Mouse (Mus musculus) left cerebral cortex, adult 6 months (tissue): ENCODE results near the gene Ankle1. TPM values are rescaled to one million over a fixed set of nuclear protein-coding genes. Genes with fewer than 3 reads are reported as not detected.

ENCODE experiments used
- long read RNA-seq, 2 experiments: library from polyadenylated mRNA; unstranded; transcript quantifications; one replicate each; pipeline ENCODE4 v2.0.0; 2019 to 2020
- polyA plus RNA-seq: library from polyadenylated mRNA; unstranded; fragments of <200 nt; fragmentation: Nextera tagmentation; gene quantifications from 2 replicates; pipeline ENCODE4 v1.2.3, GENCODE M21; 2021

Ankle1 gene
- polyA plus RNA-seq = not detected in 2 replicates
- long read RNA-seq, experiment 1 = 0 reads
- long read RNA-seq, experiment 2 = 0 reads

GRCm38 (mm10) chr8:71405401-71406098, at the start of gene Ankle1:
Gene Ankle1, plus strand, starts transcription at chr8:71406010.

GRCm38 (mm10) chr8:71366771-71367528, 38.9 kb upstream of the Ankle1 start, which contains the start of gene Use1:
Gene Use1, plus strand, starts transcription at chr8:71366848.

GRCm38 (mm10) chr8:71371236-71371848, 34.5 kb upstream of the Ankle1 start, which contains the start of gene Ocel1:
Gene Ocel1, plus strand, starts transcription at chr8:71371298.

DNA sequence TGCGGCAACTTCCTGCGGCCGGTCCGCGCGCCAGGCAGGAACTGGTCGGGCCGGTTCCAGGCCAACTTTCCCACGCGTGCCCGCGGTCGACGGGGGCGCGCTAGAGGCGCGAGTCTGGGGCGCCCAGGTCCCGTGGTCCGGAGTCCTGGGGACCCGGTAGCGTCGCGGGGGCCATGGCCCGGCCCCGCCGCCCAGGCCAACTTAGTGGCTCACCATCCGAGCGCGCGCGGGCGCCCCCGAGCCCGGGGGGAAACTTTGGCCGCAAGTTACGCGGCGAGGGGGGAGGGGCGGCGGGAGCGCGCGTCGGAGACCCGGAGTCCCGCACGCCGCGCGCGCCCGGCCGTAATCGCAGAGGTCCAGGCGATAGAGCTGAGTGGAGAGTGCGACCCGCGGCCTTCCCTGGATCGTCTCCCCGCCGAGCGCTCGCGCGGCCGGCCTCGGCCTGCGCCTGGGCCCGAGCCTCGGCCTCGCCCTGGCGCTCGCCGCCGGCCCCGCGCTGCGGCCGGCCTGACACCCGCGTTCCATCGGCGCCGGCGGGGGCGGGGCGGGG, 24.3 kb upstream of the Ankle1 start, which contains the start of gene Nr2f6:
Gene Nr2f6, minus strand, starts transcription at position 540 of the 550 bp plus-strand sequence.

GRCm38 (mm10) chr8:71395629-71396028, 10.2 kb upstream of the Ankle1 start, which contains the start of gene Ushbp1:
Gene Ushbp1, minus strand, starts transcription at chr8:71395802.

GRCm38 (mm10) chr8:71396639-71397305, 9.0 kb upstream of the Ankle1 start, which contains the start of gene Babam1:
Gene Babam1, plus strand, starts transcription at chr8:71396861.

Other genes starting within 250 kb of the Ankle1 start
- gene Myo9b, start 133.3 kb upstream of the Ankle1 start, polyA plus RNA-seq = 1.1 and 1.9 TPM in 2 replicates
- 11.5 and 12.2 TPM in 2 replicates for gene Haus8, start 133.1 kb upstream of the Ankle1 start, polyA plus RNA-seq
- 169 and 227 TPM in 2 replicates for gene Use1, start 39.2 kb upstream of the Ankle1 start, polyA plus RNA-seq
- 7.5 and 8.3 TPM in 2 replicates for gene Ocel1, start 34.7 kb upstream of the Ankle1 start, polyA plus RNA-seq
- 7.4 and 23.6 TPM in 2 replicates for gene Nr2f6, start 24.1 kb upstream of the Ankle1 start, polyA plus RNA-seq
- 1.5 and 2.1 TPM in 2 replicates for gene Ushbp1, start 10.2 kb upstream of the Ankle1 start, polyA plus RNA-seq
- gene Babam1, start 9.1 kb upstream of the Ankle1 start, polyA plus RNA-seq = 94.9 and 99.9 TPM in 2 replicates
- 416 and 457 TPM in 2 replicates for gene Abhd8, start 57.6 kb downstream of the Ankle1 start, polyA plus RNA-seq
- 139 and 150 TPM in 2 replicates for gene Mrpl34, start 58.9 kb downstream of the Ankle1 start, polyA plus RNA-seq
- gene Dda1, start 63.2 kb downstream of the Ankle1 start, polyA plus RNA-seq = 125 and 142 TPM in 2 replicates
- gene Ano8, start 80.0 kb downstream of the Ankle1 start, polyA plus RNA-seq = 0.43 and 3.1 TPM in 2 replicates
- gene Gtpbp3, start 82.1 kb downstream of the Ankle1 start, polyA plus RNA-seq = 9.0 and 11.7 TPM in 2 replicates
- 6.2 and 10.7 TPM in 2 replicates for gene Plvap, start 105.7 kb downstream of the Ankle1 start, polyA plus RNA-seq
- gene Ccdc194, start 119.7 kb downstream of the Ankle1 start, polyA plus RNA-seq = not detected in 2 replicates
- gene Bst2, start 131.4 kb downstream of the Ankle1 start, polyA plus RNA-seq = 6.3 and 12.5 TPM in 2 replicates
- gene Mvb12a, start 136.9 kb downstream of the Ankle1 start, polyA plus RNA-seq = 51.4 and 59.6 TPM in 2 replicates
- 0.18 and 0.21 TPM in 2 replicates for gene Tmem221, start 152.9 kb downstream of the Ankle1 start, polyA plus RNA-seq
- gene Nxnl1, start 160.6 kb downstream of the Ankle1 start, polyA plus RNA-seq = 0.13 and 0.15 TPM in 2 replicates
- 64.9 and 88.1 TPM in 2 replicates for gene Slc27a1, start 162.9 kb downstream of the Ankle1 start, polyA plus RNA-seq
- gene Pgls, start 186.2 kb downstream of the Ankle1 start, polyA plus RNA-seq = 102 and 107 TPM in 2 replicates
- 1.7 TPM in 2 replicates for gene Fam129c, start 191.6 kb downstream of the Ankle1 start, polyA plus RNA-seq
- 15.6 and 20.1 TPM in 2 replicates for gene Colgalt1, start 205.0 kb downstream of the Ankle1 start, polyA plus RNA-seq